Mouse (Mus musculus) gastrocnemius, postnatal 4 days (tissue): ENCODE measurements around the gene Adk. TPM values are rescaled to one million over a fixed set of nuclear protein-coding genes. Genes with fewer than 3 reads are reported as not detected.

Experiments used
- DNase-seq, 2 experiments: peaks; one replicate each; pipeline ENCODE4 v3.0.0; 2021 to 2022; ENCODE audit warnings: low spot score in 2 of 2, mixed read lengths in 2 of 2
- long read RNA-seq, 2 experiments: library from polyadenylated mRNA; stranded (forward); transcript quantifications; one replicate each; pipeline ENCODE4 v2.0.0; 2021
- total RNA-seq, 2 experiments: library from RNA; stranded (reverse); gene quantifications; 2 replicates each; pipeline ENCODE4 v1.2.3; 2021

Gene Adk
- total RNA-seq, result 10 to 100 TPM; 40.6 to 57.3 TPM
- long read RNA-seq, experiment 1, transcript Adk-207 (11 exons, 1,818 nt), result major isoform, 24 of 47 reads
- long read RNA-seq, experiment 1, transcript Adk-201 (11 exons, 1,782 nt), result minor isoform, 20 of 47 reads
- long read RNA-seq, experiment 1, partial matches to known transcripts, result 0 of 47 reads
- long read RNA-seq, experiment 1, other reads (novel, unspliced or antisense), result 3 of 47 reads
- long read RNA-seq, experiment 2, transcript Adk-202 (2 exons, 289 nt), result minor isoform, 5 of 59 reads
- long read RNA-seq, experiment 2, transcript Adk-201 (11 exons, 1,782 nt), result major isoform, 25 of 59 reads
- long read RNA-seq, experiment 2, transcript Adk-207 (11 exons, 1,818 nt), result major isoform, 25 of 59 reads
- long read RNA-seq, experiment 2, partial matches to known transcripts, result 0 of 59 reads
- long read RNA-seq, experiment 2, other reads (novel, unspliced or antisense), result 4 of 59 reads

- DNase-seq, result peak; percentile 89 to 92
Observed at GRCm38 (mm10) chr14:21052112-21052780, at the start of gene Adk, which contains the start of gene Ap3m1. Gene Adk (plus strand): TSS chr14:21052574. Gene Ap3m1 (minus strand): TSS chr14:21052508.

- DNase-seq, result no peak
Observed at GRCm38 (mm10) chr14:21013800-21014334, 38.5 kb upstream of the Adk start.

DNA sequence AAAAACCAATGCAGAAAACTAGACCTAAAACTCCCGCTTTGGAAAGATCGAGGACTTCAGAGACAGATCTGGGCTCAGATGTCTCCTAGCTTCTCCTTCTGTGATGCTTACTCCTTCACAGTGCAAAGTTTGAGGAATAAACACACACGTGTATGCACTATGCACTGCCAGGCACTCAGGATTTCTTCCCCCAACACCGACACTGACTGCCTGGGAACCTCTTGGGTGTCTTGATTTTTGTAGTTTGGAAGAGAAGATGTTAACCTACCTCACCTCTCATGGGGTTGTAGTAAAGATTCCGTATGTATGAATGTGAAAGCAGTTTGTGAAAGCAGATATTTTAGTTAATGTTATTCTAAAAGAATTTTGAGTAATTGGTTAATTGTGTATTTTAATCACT lies 34.5 kb upstream of the Adk start:
- no peak for DNase-seq

DNA sequence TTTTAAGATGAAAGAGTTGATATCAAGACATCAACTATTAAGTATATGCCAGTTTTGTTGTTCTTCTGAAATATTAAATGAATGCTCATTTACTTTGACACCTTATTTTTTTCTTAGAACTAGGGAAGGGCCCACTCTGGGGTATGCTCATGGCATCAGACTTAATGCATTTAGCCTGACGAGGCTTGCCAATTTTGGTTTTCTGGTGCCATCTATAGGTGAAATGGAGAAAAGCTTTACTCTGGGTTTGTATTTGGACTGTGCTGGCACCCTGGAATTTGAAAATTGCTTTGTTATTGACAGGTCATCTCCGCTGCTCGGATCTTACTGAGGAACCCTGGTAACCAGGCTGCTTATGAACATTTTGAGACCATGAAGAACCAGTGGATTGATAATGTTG lies 33.4 kb upstream of the Adk start:
- DNase-seq, result no peak

GRCm38 (mm10) chr14:21020435-21020834 lies 31.9 kb upstream of the Adk start:
- DNase-seq, result no peak

GRCm38 (mm10) chr14:21027542-21027941 lies 24.8 kb upstream of the Adk start:
- DNase-seq, result no peak

GRCm38 (mm10) chr14:21029025-21029659 lies 23.2 kb upstream of the Adk start:
- no peak for DNase-seq

GRCm38 (mm10) chr14:21031783-21032511 lies 20.4 kb upstream of the Adk start:
- peak in 1 of 2 experiments; percentile 34 for DNase-seq

DNA sequence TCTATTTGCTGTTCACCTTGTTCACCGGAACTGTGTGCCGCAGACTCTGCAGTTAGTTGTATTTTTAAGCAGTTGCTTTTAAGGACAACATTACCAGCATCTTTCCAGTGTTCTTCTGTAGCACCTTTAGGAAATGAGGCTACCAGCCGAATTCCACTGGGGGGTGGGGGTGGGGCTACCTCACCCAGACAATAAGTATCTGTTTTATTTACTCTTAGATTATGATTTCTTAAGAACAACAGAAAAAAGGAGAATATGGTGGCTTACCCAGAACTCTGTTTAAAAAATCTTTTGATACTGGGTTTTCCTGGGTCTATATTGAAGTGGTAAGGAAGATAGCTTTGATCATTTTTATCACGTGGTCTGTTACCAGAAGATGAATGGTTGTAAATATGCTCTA lies 18.1 kb upstream of the Adk start:
- no peak for DNase-seq

GRCm38 (mm10) chr14:21034791-21035190 lies 17.6 kb upstream of the Adk start:
- DNase-seq, result no peak

DNA sequence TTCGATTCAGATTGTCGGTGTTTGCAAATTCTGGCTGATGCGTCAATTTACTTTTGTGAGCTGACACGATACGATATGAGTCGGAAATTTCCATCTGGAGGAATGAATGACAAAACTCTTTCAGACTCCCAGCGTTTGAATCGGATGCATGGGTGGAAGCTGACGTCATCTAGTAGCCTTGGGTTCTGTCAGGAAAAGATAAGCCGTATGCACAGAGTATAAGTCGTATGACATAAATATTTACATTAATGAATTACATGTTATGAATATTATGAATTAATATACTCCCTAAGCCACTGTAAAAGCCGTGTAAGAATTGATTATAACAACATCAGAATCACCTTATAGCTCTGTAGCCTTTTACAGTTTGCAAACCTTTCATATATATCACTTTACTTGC lies 13.3 kb upstream of the Adk start:
- DNase-seq, result no peak

DNA sequence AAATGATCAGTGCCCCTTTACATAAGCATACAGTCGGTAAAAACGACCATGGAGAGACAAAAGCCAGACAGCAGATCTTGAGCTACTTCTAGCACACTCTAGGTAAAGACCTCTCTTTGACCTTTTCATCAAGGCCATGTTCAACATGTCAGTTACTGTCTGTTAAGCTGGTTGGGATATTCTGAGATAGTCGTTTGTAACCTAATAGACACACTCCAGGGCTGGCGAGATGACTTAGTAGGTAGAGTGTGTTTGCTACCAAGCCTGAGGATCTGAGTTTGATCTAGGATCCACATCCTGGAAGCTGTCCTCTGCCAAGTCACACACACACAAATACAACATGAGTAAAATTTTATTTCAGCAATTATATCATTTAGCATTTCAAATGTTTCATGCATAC lies 12.8 kb upstream of the Adk start:
- DNase-seq, result no peak

GRCm38 (mm10) chr14:21047840-21048239 lies 4.5 kb upstream of the Adk start:
- DNase-seq, result no peak

DNA sequence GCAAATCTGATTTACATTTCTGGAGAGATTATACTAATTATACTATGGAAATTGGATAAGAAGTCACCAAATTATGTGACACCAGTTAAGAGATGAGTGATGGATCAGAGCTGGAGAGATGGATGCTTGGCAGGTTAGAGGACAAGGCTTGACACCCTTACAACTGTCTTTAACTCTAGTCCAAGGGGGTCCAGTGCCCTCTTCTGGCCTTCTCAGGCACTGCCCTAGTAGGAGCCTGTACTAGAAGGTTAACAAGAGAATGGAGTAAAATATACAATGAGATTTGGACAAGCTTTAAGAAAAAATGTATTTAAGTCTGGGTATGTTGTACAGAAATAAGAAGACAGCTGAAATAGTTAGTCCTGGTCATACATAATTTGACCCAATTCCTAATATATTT lies 3.5 kb upstream of the Adk start:
- DNase-seq, result peak in 1 of 2 experiments; percentile 18

DNA sequence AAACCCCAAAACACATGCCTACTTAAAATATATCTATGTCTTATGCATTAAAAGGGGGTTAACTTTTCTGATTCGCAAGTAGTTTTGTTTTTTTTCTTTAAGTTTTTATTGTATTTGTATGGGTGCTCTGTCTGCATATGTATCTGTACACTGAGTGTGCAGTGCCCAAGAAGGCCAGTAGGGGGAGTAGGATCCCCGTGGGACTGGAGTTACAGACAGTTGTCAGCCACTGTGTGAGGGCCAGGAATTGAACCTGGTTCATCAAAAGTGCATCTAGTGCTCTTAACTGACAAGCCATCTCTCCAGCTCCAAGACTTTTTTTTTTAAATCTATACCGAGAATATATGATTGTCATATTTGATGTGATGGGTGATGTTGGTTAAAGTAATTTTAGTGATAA lies 1.6 kb upstream of the Adk start:
- DNase-seq, result no peak

- no peak for DNase-seq
Observed at GRCm38 (mm10) chr14:21051380-21052111, 828 bp upstream of the Adk start.

GRCm38 (mm10) chr14:21052781-21053130 lies 382 bp downstream of the Adk start:
- peak; percentile 63 to 78 for DNase-seq

DNA sequence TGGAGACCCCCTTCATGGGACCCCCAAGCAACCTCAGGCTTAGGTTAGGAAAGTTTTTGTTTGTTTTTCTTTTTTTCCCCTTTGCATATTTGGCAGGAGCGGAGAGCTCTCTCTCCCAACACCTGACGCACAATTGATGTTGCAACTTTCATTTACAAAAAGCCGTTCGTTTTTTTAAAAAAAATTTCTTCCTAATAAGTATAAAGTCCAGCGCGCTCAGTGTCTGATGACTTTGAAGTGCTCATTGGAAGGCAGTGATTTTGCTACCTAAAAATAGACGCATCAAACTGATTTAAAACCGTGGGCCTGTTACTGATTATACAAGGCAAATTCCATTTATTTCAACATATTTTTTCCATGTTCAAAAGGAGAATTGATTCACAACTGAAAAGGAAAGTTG lies 777 bp downstream of the Adk start:
- no peak for DNase-seq

DNA sequence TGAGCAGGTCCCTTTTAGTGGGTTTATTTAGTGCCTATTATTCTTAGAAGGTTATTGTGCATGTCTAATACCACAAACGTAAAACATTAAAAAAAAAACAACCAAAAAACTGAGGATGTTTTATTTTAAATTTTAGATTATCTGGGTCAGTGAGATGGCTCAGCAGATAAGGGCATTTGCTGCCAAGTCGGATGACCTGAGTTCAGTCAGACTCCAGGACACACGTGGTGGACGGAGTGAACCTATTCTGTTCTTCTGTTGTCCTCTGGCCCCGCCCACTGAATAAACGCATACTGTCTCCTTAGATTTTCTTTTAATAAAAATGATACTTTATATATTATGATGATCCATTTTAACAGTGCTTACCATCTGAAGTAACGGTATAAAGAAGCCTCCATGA lies 1.2 kb downstream of the Adk start:
- no peak for DNase-seq

DNA sequence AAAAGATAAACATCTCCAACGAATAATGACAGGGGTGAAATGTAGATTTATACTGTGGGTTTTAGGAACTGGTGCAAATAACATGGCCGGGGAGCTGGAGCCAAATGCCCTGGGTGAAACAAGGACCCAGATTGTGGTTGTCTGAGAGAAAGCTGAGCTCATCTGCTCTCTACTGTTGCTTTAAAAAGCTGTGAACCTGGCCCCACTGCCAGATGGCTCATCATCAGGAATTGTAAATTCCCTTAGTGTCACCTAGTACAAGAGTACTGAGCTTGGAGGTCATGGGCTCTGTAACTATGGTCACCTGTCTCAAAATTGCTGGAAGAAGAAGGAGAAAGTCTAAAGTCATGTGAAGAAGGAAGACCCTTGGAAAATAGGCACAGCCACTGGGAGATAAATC lies 6.6 kb downstream of the Adk start:
- DNase-seq, result no peak
